Mouse (Mus musculus) spleen, postnatal 4 days (tissue): Measurements from ENCODE around the gene Eno3.

Source experiments
- DNase-seq, 2 experiments: peaks; one replicate each; pipeline ENCODE4 v3.0.0; 2022; ENCODE audit warnings: low spot score in 2 of 2

Gene Eno3

DNA sequence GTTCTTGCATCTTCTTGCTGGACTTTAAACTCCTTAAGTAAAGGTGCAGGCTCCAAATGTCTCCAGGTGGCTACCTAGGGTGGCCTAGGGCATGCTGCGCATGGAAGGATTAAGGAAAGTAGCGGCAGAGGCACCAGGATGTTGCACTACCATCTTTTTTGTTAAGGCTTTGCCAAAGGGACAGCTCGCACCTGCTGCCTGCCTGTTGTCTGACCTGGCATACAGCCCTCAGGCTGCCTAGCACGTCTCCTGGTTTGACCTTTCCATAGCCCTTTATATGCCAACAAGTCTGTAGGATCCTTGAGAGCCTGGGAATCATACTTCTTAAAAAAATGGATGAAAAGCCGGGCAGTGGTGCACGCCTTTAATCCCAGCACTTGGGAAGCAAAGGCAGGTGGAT is 14.0 kb upstream of the Eno3 start:
- no peak for DNase-seq

GRCm38 (mm10) chr11:70644564-70645103 is 12.4 kb upstream of the Eno3 start:
- peak in 1 of 2 experiments; percentile 58 for DNase-seq

GRCm38 (mm10) chr11:70645461-70646258 is 11.3 kb upstream of the Eno3 start:
- peak in 1 of 2 experiments; percentile 64 for DNase-seq

DNA sequence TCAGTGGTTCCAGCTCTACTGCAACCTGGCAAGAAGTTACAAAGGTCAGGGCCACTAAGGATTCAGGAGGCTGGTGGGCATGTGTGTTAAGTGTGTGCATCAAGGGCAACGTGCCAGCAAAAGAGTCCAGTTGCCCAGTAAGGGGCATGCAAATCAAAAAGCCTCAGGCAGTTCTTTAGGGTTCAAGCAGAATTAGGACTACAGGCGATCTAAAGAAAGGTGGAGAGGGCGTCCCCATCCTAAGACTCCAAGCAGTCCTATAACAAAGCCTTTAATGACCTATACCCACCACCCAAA is 10.8 kb upstream of the Eno3 start:
- no peak for DNase-seq

- DNase-seq = peak; percentile 96 to 97
These were observed 10.0 kb upstream of the Eno3 start, which contains the start of the genes Rnf167 and Slc25a11 for GRCm38 (mm10) chr11:70646691-70647650. Rnf167 (plus strand) TSS chr11:70647235. Slc25a11 (minus strand) TSS chr11:70647479.

- peak; percentile 62 to 86 for DNase-seq
These were observed 9.1 kb upstream of the Eno3 start for GRCm38 (mm10) chr11:70647716-70648420.

- no peak for DNase-seq
These were observed 8.5 kb upstream of the Eno3 start for GRCm38 (mm10) chr11:70648512-70648911.

GRCm38 (mm10) chr11:70649185-70649734 is 7.7 kb upstream of the Eno3 start:
- DNase-seq = no peak

DNA sequence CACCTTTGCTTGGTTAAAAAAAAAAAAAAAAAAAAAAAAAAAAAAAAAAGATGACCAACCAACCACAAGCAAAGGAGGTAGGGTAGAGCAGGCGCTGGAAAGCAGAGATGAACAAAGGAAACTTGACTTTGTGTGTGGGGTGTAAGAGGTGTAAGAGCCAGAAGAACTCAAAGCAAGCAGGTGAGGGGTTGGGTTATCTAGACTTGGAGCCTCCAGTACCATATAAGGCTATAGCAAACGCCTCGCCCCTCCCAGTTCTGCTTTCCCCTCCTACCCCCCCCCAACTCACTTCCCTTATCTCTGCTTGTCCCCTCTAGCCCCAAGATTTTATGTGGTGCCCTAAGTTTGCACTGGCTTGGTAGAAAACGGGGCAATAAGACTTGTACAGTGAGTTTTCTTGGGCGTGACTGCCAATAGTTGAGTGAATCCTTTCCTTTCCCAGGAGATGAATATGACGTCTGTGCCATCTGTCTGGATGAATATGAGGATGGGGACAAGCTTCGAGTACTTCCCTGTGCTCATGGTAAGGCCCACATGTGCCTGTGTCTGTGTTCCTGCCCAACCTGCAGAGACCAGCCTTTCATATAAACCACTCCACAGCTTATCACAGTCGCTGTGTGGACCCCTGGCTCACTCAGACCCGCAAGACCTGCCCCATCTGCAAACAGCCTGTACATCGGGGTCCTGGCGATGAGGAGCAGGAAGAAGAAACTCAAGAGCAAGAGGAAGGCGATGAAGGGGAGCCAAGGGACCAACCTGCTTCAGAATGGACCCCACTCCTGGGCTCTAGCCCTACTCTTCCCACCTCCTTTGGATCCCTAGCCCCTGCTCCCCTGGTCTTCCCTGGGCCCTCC is 6.5 kb upstream of the Eno3 start:
- DNase-seq = no peak

- DNase-seq = no peak
These were observed 5.6 kb upstream of the Eno3 start for GRCm38 (mm10) chr11:70651391-70651790.

DNA sequence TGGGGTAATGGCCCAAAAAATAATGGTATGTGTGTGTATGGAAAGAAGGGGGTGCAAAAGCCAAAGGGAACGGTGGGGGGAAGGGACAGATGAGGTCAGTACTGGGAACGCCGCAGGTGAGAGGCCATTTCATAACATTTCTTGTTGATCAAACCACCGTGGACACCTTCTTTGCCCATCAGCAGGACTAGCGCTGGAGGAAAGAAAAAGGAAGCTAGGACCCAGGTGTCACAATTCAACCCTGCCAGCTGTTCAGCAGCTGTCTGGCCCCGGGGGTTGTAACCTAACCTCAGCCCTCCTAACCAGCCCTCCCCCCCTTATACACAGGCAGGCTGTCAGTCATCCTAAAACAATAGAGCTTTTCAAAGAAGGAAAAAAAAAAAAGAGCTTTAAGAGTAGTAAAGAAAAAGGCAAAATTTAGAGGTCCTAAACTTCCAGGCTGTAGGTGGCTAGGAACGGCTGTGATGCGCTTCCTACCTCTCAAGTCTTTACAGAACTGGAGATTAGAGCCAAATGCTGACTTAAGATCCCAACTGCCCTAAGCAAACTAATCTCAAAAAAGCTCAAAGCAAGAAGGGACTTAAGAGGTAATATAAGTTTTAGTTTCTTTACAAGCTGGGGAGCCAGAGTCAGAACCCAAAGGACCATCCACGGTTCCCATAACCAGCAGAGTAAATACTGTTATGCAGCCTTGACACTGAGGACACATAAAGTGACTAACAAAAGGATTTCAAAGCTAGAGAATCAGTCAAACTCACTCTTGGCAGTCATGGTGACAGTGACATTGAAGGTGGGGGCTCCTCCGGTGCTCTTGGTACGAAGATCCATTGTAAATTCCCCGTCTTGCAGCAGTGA is 4.7 kb upstream of the Eno3 start:
- no peak for DNase-seq

DNA sequence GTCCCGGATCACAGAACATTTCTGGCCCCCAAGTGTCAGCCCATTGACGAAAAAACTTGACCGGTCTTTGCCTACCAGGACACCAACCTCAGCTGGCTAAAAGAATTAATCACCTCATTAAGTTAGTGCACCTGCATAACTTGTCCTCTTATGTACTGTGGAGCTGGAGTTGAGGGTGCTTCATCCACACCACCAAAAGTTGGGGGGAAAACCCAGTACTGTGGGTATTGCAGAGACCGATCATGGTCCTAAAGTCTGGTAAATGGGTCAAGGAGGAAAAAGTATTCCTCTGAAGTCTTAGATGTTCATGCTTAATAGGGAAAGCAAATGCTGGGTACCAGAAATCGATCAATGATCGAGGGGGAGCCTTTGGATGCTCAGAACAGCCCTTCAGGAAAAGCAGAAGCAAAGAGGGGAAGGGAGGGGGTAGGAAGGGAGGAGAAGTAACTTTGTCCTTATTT is 4.1 kb upstream of the Eno3 start:
- peak in 1 of 2 experiments; percentile 72 for DNase-seq

DNA sequence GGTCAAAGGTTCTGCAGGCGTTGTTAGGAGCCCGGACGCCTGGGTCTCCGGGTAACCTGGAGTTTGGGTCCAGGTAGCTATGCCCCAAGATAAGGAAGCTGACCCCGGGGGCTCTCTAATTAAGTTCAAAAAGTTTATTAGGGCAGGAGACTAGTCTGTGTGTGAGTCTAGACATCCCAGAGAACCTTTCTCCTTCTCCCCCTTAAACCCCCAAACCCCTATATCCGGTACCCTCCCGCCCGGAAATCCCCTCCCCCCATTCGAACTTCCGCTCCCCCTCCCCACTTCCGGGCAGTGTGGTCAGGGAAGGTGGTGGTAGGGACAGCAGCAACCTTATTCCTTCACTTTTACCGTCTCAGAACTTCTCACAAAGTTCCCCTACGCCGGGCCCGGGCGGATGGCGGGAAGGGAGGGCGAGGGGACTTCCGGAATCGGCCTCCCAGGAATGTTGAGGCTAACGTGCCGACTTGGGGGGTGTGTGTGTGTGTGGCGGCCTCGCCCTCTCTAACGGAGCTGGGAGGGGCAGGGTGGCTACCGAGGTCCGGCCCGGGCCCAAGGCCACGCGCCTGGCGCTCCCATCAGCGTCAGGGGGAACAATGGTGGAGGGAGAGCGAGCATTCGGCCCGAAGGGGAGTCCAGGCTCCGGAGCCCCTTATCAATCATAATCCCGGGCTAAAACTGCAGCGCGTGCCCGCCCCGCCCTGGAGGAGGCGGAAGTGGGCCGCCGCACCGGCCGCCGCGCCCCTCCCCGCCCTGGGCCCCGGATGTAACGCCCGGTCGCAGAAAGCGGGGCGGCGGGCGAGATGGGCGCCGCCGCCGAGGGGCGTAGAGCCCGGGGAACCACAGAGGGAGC is 3.4 kb upstream of the Eno3 start:
- peak; percentile 78 to 90 for DNase-seq

- DNase-seq = peak; percentile 78 to 90
These were observed 2.6 kb upstream of the Eno3 start, which contains the start of gene Pfn1 for GRCm38 (mm10) chr11:70654198-70654922. Pfn1 (minus strand) TSS chr11:70654644.

DNA sequence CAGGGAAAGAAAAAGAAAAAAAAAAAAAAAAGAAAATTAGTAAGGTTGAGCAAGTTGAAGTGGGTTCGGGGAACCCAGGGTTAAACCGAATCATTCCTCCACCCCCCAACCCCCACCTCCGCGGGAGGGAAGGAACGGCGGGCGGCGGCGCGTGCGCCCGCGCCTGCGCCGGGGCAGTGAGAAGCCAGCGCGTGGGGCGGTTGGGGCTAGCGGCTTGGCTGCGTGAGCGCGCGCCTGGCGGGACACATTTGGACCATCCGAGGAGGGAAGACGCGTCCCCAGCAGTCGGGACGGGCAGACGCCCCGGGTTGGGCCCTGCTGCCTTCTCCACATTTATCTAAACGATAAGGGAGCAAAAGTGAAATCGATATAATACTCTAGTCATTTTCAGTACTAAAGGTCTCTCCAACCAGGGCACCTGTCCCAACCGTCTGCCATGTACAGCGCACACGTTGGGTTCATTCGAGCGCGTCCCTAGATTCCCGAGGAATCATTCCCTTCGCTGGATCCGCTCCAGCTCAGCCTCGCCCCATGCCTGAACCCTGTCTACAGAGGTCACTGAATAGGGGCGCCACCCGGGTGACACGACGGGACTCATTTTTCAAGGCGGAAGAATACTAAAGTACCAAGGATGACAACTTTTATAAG is 2.0 kb upstream of the Eno3 start:
- peak; percentile 77 to 89 for DNase-seq

GRCm38 (mm10) chr11:70655571-70656455 is 1.2 kb upstream of the Eno3 start:
- peak; percentile 51 to 78 for DNase-seq
